Mouse (Mus musculus) midbrain, embryonic 14.5 days (tissue): ENCODE data around the gene Zfp978. TPM values are rescaled to one million over a fixed set of nuclear protein-coding genes. Genes with fewer than 3 reads are reported as not detected.
"Not testable (repeated sequence)": the region's sequence is repeated elsewhere in the genome, so short reads cannot be mapped to it uniquely, and the experiment has no call there.

ENCODE experiments used
- ATAC-seq: fragments of 200-750 bp; cut with Nextera tagmentation; 2 replicates; pipeline ENCODE4 v1.8.0; 2017; ENCODE audit warnings: moderate number of reproducible peaks, moderate library complexity; ENCODE audit not compliant: low FRiP score, low TSS enrichment
- DNase-seq: peaks from one replicate; pipeline ENCODE4 v3.0.0-alpha.2; 2015
- H3K27ac ChIP-seq: fragments of 300-500 bp; sonication (generic); replicated peaks from 2 replicates; pipeline ENCODE4 v1.5.1; 2014; ENCODE audit warnings: mild to moderate bottlenecking, low read depth, low read length, moderate library complexity
- H3K27me3 ChIP-seq: fragments of 300-500 bp; sonication (generic); 2 replicates; pipeline ENCODE4 v1.6.1; 2014; ENCODE audit warnings: low read length, control low read depth, mixed read lengths; ENCODE audit not compliant: control insufficient read depth, insufficient read depth
- H3K36me3 ChIP-seq: fragments of 300-500 bp; sonication (generic); 2 replicates; pipeline ENCODE4 v1.6.1; 2014; ENCODE audit warnings: low read length, control low read depth; ENCODE audit not compliant: control insufficient read depth, insufficient read depth
- H3K4me1 ChIP-seq: fragments of 300-500 bp; sonication (generic); 2 replicates; pipeline ENCODE4 v1.6.1; 2014; ENCODE audit warnings: mild to moderate bottlenecking, antibody characterized with exemption, low read length, control low read depth; ENCODE audit not compliant: control insufficient read depth, insufficient read depth
- H3K4me2 ChIP-seq: fragments of 300-500 bp; sonication (generic); 2 replicates; pipeline ENCODE4 v1.6.1; 2014; ENCODE audit warnings: mild to moderate bottlenecking, low read length, moderate library complexity
- H3K4me3 ChIP-seq: fragments of 300-500 bp; sonication (generic); replicated peaks from 2 replicates; pipeline ENCODE4 v1.5.1; 2014; ENCODE audit warnings: low read depth, low read length
- H3K9ac ChIP-seq: fragments of 300-500 bp; sonication (generic); replicated peaks from 2 replicates; pipeline ENCODE4 v1.6.1; 2014; ENCODE audit warnings: mild to moderate bottlenecking, low read length, moderate library complexity
- H3K9me3 ChIP-seq: fragments of 300-500 bp; sonication (generic); 2 replicates; pipeline ENCODE4 v1.6.1; 2016; ENCODE audit warnings: low read length, control low read depth, mixed read lengths; ENCODE audit not compliant: control insufficient read depth
- WGBS: fragments of 180-500 bp; shearing (Covaris S2); extraction: QIAGEN DNeasy Blood & Tissue Kit; methylation state at CpG from one replicate; pipeline ENCODE4 v1.1.7; 2014; 5-methylcytosine and 5-hydroxymethylcytosine counted together
- polyA plus RNA-seq: library from polyadenylated mRNA; unstranded; fragments of >200 nt; fragmentation: Nextera tagmentation; extraction: Ambion mirVana; gene quantifications from 2 replicates; pipeline ENCODE4 v1.2.1, GENCODE M21; 2014

Gene Zfp978
- polyA plus RNA-seq, 1 experiment from 2014 or later, result 0.22 TPM

- WGBS, result no CpG with 5 or more reads among the region's 2 CpGs
- not testable (repeated sequence) for H3K36me3 ChIP-seq, H3K27me3 ChIP-seq, H3K9ac ChIP-seq, H3K27ac ChIP-seq, DNase-seq, H3K4me1 ChIP-seq, H3K4me2 ChIP-seq, H3K9me3 ChIP-seq, H3K4me3 ChIP-seq
- peak; percentile 55 for ATAC-seq
Measured at GRCm38 (mm10) chr4:147369564-147369963, 8.5 kb downstream of the Zfp978 start.

GRCm38 (mm10) chr4:147383199-147383598 lies 22.1 kb downstream of the Zfp978 start:
- ATAC-seq, H3K36me3 ChIP-seq, DNase-seq, H3K4me1 ChIP-seq, H3K9me3 ChIP-seq, H3K4me2 ChIP-seq, H3K27ac ChIP-seq, H3K4me3 ChIP-seq, H3K27me3 ChIP-seq, H3K9ac ChIP-seq: not testable (repeated sequence)
- WGBS, result 84% methylated on average over 2 of the region's 4 CpGs

- DNase-seq, H3K4me2 ChIP-seq, H3K27me3 ChIP-seq, ATAC-seq, H3K4me3 ChIP-seq, H3K27ac ChIP-seq, H3K9ac ChIP-seq, H3K36me3 ChIP-seq, H3K4me1 ChIP-seq: not testable (repeated sequence)
- WGBS, result 91% methylated on average over 3 of the region's 3 CpGs
- peaks cover 28% of the 10 kb centered on the region for H3K9me3 ChIP-seq
Measured at GRCm38 (mm10) chr4:147397201-147397600, 36.1 kb downstream of the Zfp978 start.

GRCm38 (mm10) chr4:147397934-147398682 lies 37.0 kb downstream of the Zfp978 start:
- DNase-seq, H3K36me3 ChIP-seq, H3K27me3 ChIP-seq, H3K4me3 ChIP-seq, H3K27ac ChIP-seq, H3K4me1 ChIP-seq, ATAC-seq, H3K4me2 ChIP-seq, H3K9ac ChIP-seq: not testable (repeated sequence)
- H3K9me3 ChIP-seq, result peaks cover 33% of the 10 kb centered on the region
- WGBS, result 79% methylated on average over 6 of the region's 6 CpGs

- H3K27me3 ChIP-seq, H3K9ac ChIP-seq, H3K27ac ChIP-seq, ATAC-seq, H3K4me1 ChIP-seq, DNase-seq, H3K36me3 ChIP-seq, H3K4me2 ChIP-seq, H3K4me3 ChIP-seq: not testable (repeated sequence)
- 81% methylated on average over 1 of the region's 1 CpGs for WGBS
- H3K9me3 ChIP-seq, result peaks cover 39% of the 10 kb centered on the region
Measured at GRCm38 (mm10) chr4:147398741-147399140, 37.6 kb downstream of the Zfp978 start.

- 74% methylated on average over 3 of the region's 3 CpGs for WGBS
- peaks cover 46% of the 10 kb centered on the region for H3K9me3 ChIP-seq
- H3K9ac ChIP-seq, H3K36me3 ChIP-seq, DNase-seq, H3K4me3 ChIP-seq, H3K4me1 ChIP-seq, ATAC-seq, H3K27me3 ChIP-seq, H3K4me2 ChIP-seq, H3K27ac ChIP-seq: not testable (repeated sequence)
Measured at GRCm38 (mm10) chr4:147399505-147399904, 38.4 kb downstream of the Zfp978 start.

GRCm38 (mm10) chr4:147400031-147400847 lies 39.1 kb downstream of the Zfp978 start:
- WGBS, result 85% methylated on average over 8 of the region's 8 CpGs
- H3K4me2 ChIP-seq, H3K36me3 ChIP-seq, H3K27ac ChIP-seq, H3K27me3 ChIP-seq, H3K9ac ChIP-seq, DNase-seq, H3K4me3 ChIP-seq, H3K4me1 ChIP-seq: not testable (repeated sequence)
- H3K9me3 ChIP-seq, result peaks cover 48% of the 10 kb centered on the region
- ATAC-seq, result peak; percentile 46

- not testable (repeated sequence) for H3K27me3 ChIP-seq, H3K36me3 ChIP-seq, ATAC-seq, H3K4me3 ChIP-seq, H3K4me2 ChIP-seq, H3K27ac ChIP-seq, DNase-seq, H3K9ac ChIP-seq, H3K4me1 ChIP-seq
- WGBS, result 81% methylated on average over 15 of the region's 17 CpGs
- peaks cover 48% of the 10 kb centered on the region for H3K9me3 ChIP-seq
Measured at GRCm38 (mm10) chr4:147400848-147401715, 40.0 kb downstream of the Zfp978 start.
